Mouse (Mus musculus): ENCODE data around the gene Gm42372. TPM values are rescaled to one million over a fixed set of nuclear protein-coding genes. Genes with fewer than 3 reads are reported as not detected.

The Gm42372 gene
- polyA plus RNA-seq, 1 experiment, result not detected

DNA sequence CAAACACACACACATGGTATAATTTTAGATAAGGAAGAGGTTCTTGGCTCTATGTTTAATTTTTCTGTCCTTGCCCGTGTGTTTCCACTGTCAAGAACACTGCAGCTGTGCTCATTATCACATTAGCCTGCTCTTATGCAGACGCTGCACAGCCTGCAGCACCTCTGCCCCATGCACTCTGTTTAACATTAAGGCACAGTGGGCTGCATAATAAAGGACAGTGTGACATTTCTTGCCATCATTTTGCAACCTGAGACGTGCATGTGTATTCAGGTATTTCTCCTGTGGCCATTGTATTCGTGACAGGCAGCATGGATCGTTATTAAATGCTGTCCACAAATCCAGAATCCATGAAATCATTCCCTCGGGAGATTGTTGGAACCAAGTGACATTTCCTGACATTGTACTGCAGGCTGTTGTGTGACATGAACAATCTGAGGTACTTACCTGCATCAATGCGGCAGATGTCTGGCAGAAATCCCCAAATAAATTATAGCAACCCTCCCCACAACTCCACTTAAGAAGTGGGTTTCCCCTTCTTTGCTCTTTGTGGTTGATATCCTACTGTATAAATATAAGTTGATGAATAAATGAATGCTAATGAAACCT lies 4.8 kb downstream of the Gm42372 start:
- no peak overlapping the region for H3K27ac ChIP-seq (ENCODE audit: insufficient read depth, low read length)
- H3K4me1 ChIP-seq (ENCODE audit: control insufficient read depth, insufficient read depth, low read length), result no peaks in the 10 kb centered on the region
- no peak overlapping the region for H3K4me3 ChIP-seq (ENCODE audit: insufficient read depth, low read length)
- TF ChIP-seq POLR2A (IDR thresholded peaks at IDR 0.05; ENCODE audit: low read depth, low read length) (no peak), CTCF (IDR thresholded peaks at IDR 0.05; ENCODE audit: borderline replicate concordance, insufficient read depth, low read length) (no peak)

DNA sequence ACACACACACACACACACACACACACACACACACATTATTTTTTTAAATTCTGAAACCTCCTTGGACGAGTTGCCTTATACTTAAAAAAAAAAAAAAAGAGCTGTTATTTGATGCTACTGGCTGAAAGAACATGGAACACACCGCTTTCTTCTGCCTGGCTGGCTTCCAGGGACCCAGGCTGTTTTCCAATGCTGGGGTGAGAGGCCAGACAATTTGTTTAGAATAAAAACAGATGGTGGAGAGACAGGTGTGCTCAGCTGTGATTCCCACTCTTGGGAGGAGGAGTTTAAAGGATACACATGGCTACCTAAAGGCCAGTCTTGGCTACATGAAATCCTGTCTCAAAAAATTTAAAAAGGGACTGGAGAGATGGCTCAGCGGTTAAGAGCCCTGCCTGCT lies 5.5 kb downstream of the Gm42372 start:
- Histone ChIP-seq H3K27ac (ENCODE audit: insufficient read depth, low read length) (no peak overlapping the region), H3K4me3 (ENCODE audit: insufficient read depth, low read length) (no peak overlapping the region), H3K4me1 (ENCODE audit: control insufficient read depth, insufficient read depth, low read length) (no peaks in the 10 kb centered on the region)
- no peak for TF ChIP-seq CTCF (IDR thresholded peaks at IDR 0.05; ENCODE audit: borderline replicate concordance, insufficient read depth, low read length)
- no peak for TF ChIP-seq POLR2A (IDR thresholded peaks at IDR 0.05; ENCODE audit: low read depth, low read length)

DNA sequence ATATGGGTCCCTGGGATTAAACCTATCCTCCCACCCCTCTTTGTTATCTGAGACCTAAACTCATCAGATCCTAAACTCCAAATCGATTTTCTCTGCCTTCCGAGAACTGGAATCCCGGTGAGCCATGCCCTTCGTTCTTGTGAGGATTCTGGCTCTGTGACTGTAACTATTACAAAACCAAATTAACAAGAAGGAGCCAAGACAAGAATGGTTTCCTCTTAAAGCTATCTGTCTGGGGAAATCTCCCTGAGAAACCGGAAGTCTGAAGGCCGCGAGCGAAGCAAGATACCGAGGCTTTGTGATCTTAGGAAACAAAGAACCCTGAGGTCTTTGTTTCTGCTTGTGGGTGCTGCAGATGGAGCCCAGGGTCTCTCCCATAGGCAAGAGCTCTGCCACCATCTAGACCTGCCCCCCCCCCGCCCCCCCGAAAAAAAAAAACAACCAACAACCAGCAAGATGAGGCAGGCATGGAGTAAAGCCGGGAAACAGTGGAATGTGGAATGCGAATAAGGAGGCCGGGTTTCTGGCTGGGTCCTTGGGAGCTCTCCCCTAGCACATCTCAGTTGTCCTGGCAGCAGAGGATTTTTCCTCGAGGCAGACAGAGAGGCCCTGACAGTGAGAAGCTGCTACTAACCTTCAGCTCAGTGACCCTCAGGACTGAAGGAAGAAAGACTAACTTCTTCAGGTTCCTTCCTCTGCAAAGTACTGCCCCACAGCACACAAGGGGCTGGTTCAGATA lies 7.3 kb downstream of the Gm42372 start:
- Histone ChIP-seq H3K4me3 (ENCODE audit: insufficient read depth, low read length) (no peak overlapping the region), H3K27ac (ENCODE audit: insufficient read depth, low read length) (no peak overlapping the region), H3K4me1 (ENCODE audit: control insufficient read depth, insufficient read depth, low read length) (no peaks in the 10 kb centered on the region)
- TF ChIP-seq CTCF (IDR thresholded peaks at IDR 0.05; ENCODE audit: borderline replicate concordance, insufficient read depth, low read length), result no peak
- TF ChIP-seq POLR2A (IDR thresholded peaks at IDR 0.05; ENCODE audit: low read depth, low read length), result no peak

DNA sequence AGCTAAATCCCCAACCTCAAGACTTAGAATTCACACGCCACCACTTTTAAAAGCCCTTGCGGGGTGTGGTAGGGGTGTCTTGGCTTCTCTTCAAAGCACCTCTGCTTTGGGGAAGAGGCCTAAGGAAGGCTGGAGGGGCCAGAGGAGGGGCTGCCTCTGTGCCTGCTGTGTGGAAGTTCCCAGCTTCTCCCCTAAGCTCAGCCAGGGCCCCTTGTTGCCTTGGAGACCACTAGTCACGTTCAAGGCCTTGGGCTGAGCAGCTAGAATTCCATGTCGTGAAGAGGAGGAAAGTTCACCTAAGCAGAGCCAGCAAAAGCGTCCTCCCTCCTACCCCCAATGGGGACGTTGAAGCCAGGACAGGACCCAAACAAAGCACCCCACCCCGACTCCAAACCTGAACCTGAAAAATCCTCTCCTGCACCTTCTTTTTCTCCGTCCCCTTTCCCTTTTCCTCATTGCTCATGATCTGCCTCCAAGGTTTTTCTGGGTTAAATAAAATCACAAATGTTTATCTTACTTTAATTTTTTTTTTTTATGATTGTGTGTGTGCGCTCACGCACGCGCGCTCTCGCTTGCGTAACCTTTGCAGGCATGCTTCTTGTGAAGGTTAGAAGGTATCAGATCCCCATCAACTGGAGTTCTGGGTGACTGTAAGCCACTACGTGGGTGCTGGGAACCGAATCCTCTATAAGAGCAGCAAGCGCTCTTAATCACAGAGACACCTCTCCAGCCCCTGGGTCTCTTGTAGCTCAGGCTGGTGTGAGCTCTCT lies 9.0 kb downstream of the Gm42372 start:
- Histone ChIP-seq H3K4me1 (ENCODE audit: control insufficient read depth, insufficient read depth, low read length) (no peaks in the 10 kb centered on the region), H3K27ac (ENCODE audit: insufficient read depth, low read length) (no peak overlapping the region), H3K4me3 (ENCODE audit: insufficient read depth, low read length) (no peak overlapping the region)
- TF ChIP-seq CTCF (IDR thresholded peaks at IDR 0.05; ENCODE audit: borderline replicate concordance, insufficient read depth, low read length), result no peak
- no peak for TF ChIP-seq POLR2A (IDR thresholded peaks at IDR 0.05; ENCODE audit: low read depth, low read length)

DNA sequence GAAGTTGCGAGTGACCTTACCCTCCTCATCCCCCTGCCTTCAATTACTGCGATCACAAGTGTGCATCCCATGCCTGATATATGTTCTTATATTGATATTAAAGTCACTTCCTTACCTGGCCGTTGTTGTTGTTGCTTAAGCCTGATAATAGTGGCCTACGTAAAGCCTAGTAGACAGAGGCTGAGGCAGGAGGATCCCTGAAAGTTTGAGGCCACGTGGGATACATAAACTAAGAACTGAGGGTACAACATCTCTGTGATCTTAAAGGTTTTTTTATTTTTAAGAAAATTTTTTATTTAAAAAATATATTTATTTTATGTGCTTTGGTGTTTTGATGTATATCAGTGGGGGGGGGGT lies 9.5 kb downstream of the Gm42372 start, which contains the start of gene Ccdc8:
TSS of gene Ccdc8 (plus strand) at position 258 of the 357 bp plus-strand sequence.
- Histone ChIP-seq H3K27ac (ENCODE audit: insufficient read depth, low read length) (no peak within 1 kb of the TSS), H3K4me3 (ENCODE audit: insufficient read depth, low read length) (0 out of 2 replicates have a peak within 1 kb of the TSS, but pooled peaks have one; percentile 4), H3K4me1 (ENCODE audit: control insufficient read depth, insufficient read depth, low read length) (no peaks in the 10 kb centered on the region)
- no peak for TF ChIP-seq POLR2A (IDR thresholded peaks at IDR 0.05; ENCODE audit: low read depth, low read length)
- TF ChIP-seq CTCF (IDR thresholded peaks at IDR 0.05; ENCODE audit: borderline replicate concordance, insufficient read depth, low read length), result no peak

DNA sequence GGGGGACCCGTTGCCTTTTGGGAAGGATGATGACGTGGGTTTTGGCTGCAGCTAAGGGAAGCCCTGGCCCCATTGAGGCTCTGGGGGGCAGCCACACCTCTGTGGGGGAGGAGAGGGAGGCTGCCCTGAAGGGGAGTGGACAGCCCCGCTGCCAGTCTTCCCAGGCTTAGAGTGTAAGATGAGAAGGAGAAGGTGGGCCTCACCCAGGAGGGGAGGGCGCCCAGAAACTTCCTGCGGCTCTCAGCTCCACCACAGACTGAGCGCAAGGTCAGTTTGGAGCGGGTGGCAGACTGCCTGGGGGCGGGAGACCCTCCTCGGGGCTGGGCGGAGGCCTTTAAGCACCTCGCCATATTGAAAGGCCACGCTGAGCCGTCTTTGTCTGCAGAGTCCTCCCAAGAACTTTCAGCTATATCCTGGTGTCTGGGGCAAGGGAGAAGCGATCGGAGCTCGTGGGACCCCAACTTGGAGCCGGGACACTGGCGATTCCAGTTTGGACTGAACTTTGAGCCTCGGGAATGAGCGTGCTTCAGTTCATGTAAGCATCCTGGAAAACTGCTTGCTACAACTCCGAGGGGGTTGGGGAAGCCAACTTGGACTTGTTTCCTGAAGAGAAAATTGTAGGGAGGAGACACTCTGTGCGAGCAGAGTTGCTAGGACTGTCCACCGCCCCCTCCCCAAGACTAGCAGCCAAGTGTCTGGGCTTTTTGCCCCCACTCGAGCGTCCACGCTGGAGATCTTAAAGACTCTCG lies 10.9 kb downstream of the Gm42372 start:
- H3K4me3 ChIP-seq (ENCODE audit: insufficient read depth, low read length), result peak overlapping the region; percentile 75
- no peak for TF ChIP-seq CTCF (IDR thresholded peaks at IDR 0.05; ENCODE audit: borderline replicate concordance, insufficient read depth, low read length)
- TF ChIP-seq POLR2A (IDR thresholded peaks at IDR 0.05; ENCODE audit: low read depth, low read length), result peak; percentile 89
- H3K27ac ChIP-seq (ENCODE audit: insufficient read depth, low read length), result no peak overlapping the region
- no peaks in the 10 kb centered on the region for H3K4me1 ChIP-seq (ENCODE audit: control insufficient read depth, insufficient read depth, low read length)

DNA sequence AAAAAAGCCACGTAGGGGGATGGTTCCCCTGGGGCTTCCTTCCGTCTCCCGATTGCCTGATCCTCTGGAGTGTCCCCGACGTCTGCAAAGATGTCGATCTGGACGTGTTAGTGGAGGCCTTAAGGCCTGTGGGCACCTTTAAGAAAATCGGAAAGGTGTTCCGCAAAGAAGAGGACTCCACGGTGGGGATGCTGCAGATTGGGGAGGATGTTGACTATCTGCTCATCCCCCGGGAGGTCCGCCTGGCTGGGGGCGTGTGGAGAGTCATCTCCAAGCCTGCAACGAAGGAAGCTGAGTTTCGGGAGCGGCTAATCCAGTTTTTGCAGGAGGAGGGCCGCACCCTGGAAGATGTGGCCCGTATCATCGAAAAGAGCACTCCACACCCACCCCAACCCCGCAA lies 11.5 kb downstream of the Gm42372 start:
- Histone ChIP-seq H3K4me3 (ENCODE audit: insufficient read depth, low read length) (peak overlapping the region; percentile 75), H3K27ac (ENCODE audit: insufficient read depth, low read length) (no peak overlapping the region), H3K4me1 (ENCODE audit: control insufficient read depth, insufficient read depth, low read length) (no peaks in the 10 kb centered on the region)
- TF ChIP-seq CTCF (IDR thresholded peaks at IDR 0.05; ENCODE audit: borderline replicate concordance, insufficient read depth, low read length) (no peak), POLR2A (IDR thresholded peaks at IDR 0.05; ENCODE audit: low read depth, low read length) (no peak)

DNA sequence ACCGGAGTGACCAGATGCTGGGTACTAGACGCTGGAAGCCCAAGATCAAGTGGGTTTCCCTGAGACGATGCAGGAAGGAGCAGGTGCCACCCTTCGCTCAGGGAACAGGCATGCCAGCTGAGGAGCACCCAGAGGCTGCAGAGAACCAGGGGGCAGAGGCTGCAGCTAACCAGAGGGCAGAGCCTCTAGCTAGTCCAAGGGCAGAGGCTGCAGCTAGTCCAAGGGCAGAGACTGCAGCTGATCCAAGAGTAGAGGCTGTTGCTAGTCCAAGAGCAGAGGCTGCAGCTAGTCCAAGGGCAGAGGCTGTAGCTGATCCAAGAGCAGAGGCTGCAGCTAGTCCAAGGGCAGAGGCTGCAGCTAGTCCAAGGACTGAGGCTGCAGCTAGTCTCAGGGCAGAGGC lies 12.5 kb downstream of the Gm42372 start:
- H3K4me1 ChIP-seq (ENCODE audit: control insufficient read depth, insufficient read depth, low read length), result no peaks in the 10 kb centered on the region
- TF ChIP-seq CTCF (IDR thresholded peaks at IDR 0.05; ENCODE audit: borderline replicate concordance, insufficient read depth, low read length) (no peak), POLR2A (IDR thresholded peaks at IDR 0.05; ENCODE audit: low read depth, low read length) (no peak)
- no peak overlapping the region for H3K27ac ChIP-seq (ENCODE audit: insufficient read depth, low read length)
- no peak overlapping the region for H3K4me3 ChIP-seq (ENCODE audit: insufficient read depth, low read length)

DNA sequence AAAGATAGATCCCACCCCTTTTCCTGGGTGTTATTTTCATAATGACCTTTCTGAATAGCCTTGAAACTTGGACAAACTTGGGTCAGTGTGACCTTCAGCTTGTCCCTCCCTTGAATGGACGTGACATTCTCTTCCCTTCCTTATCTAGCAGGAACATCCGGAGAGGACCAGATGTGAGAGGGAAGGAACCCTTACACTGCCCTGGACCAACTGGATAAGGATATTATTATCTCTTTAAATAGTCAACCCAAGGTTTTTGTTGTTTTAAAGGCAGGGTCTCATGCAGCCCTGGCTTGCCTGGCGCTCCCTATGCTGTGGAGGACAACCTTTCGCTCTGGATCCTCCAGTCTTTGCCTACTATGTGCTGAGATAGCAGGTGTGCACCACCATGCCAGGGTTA lies 16.3 kb downstream of the Gm42372 start:
- Histone ChIP-seq H3K27ac (ENCODE audit: insufficient read depth, low read length) (no peak overlapping the region), H3K4me1 (ENCODE audit: control insufficient read depth, insufficient read depth, low read length) (peaks cover 4% of the 10 kb centered on the region; the same call in 1 of the 2 replicates), H3K4me3 (ENCODE audit: insufficient read depth, low read length) (no peak overlapping the region)
- TF ChIP-seq POLR2A (IDR thresholded peaks at IDR 0.05; ENCODE audit: low read depth, low read length) (no peak), CTCF (IDR thresholded peaks at IDR 0.05; ENCODE audit: borderline replicate concordance, insufficient read depth, low read length) (no peak)

All from embryonic fibroblast, embryonic 13.5 days (primary cell).